11 mouse cellular contexts compared by ENCODE assay signal in genomic region chr16:30797973-30798471, GRCm38 (mm10).
DNase-seq lines count a peak whose midpoint lies in the region; ATAC-seq and TF ChIP-seq lines count a peak whose summit lies in the region.
"Had no signal": no experiment of that assay in that cellular context is flagged by ENCODE, and none has a peak within 500 bp of the region (broad histone marks: within the 10 kb centered on the region; RNA-seq: fewer than 3 reads in every experiment).

No protein-coding gene starts in this region.

- H3K36me3 ChIP-seq in forebrain, postnatal 0 days (ENCODE audit: insufficient read depth): no peaks in the 10 kb centered on the region
- H3K36me3 ChIP-seq in forebrain, embryonic 11.5 days (ENCODE audit: control insufficient read depth, insufficient read depth, low read length): no peaks in the 10 kb centered on the region
- H3K36me3 ChIP-seq in lung, embryonic 16.5 days (ENCODE audit: control insufficient read depth, insufficient read depth, low read length): no peaks in the 10 kb centered on the region
- no peaks in the 10 kb centered on the region for H3K36me3 ChIP-seq in embryonic facial prominence, embryonic 14.5 days (ENCODE audit: control insufficient read depth, insufficient read depth, low read length)
- H3K36me3 ChIP-seq: embryonic facial prominence, embryonic 13.5 days had no signal

- H3K4me2 ChIP-seq in forebrain, postnatal 0 days (ENCODE audit: low read depth): no peak overlapping the region
- H3K4me2 ChIP-seq in forebrain, embryonic 11.5 days (ENCODE audit: low read depth, low read length, severe bottlenecking): no peak overlapping the region
- no peak overlapping the region for H3K4me2 ChIP-seq in lung, embryonic 16.5 days (ENCODE audit: low read depth, low read length)
- no peak overlapping the region for H3K4me2 ChIP-seq in embryonic facial prominence, embryonic 14.5 days (ENCODE audit: low read depth, low read length)
- H3K4me2 ChIP-seq: embryonic facial prominence, embryonic 13.5 days had no signal

- no peaks in the 10 kb centered on the region for H3K27me3 ChIP-seq in forebrain, postnatal 0 days (ENCODE audit: insufficient read depth, low read length)
- H3K27me3 ChIP-seq in forebrain, embryonic 11.5 days (ENCODE audit: control insufficient read depth, insufficient read depth, low read length): no peaks in the 10 kb centered on the region
- no peaks in the 10 kb centered on the region for H3K27me3 ChIP-seq in lung, embryonic 16.5 days (ENCODE audit: control insufficient read depth, insufficient read depth, low read depth, low read length)
- H3K27me3 ChIP-seq in embryonic facial prominence, embryonic 14.5 days (replicated peaks; ENCODE audit: control insufficient read depth, insufficient read depth, low read length): no peaks in the 10 kb centered on the region
- H3K27me3 ChIP-seq: embryonic facial prominence, embryonic 13.5 days had no signal

- 51% methylated on average over 7 of the region's 7 CpGs for WGBS in forebrain, postnatal 0 days
- 90% methylated on average over 7 of the region's 7 CpGs for WGBS in forebrain, embryonic 11.5 days
- 40% methylated on average over 7 of the region's 7 CpGs for WGBS in lung, embryonic 16.5 days
- WGBS in lung, adult 2 months: 55% methylated on average over 7 of the region's 7 CpGs
- 70% methylated on average over 7 of the region's 7 CpGs for WGBS in embryonic facial prominence, embryonic 14.5 days

- DNase-seq in forebrain, postnatal 0 days: peak; percentile 52
- no peak for DNase-seq in forebrain, embryonic 11.5 days (ENCODE audit: low spot score)
- DNase-seq in lung, adult 2 months: no peak
- DNase-seq in embryonic facial prominence, embryonic 14.5 days (ENCODE audit: low spot score): peak; percentile 32
- DNase-seq in lung, postnatal 10 days: peak; percentile 44
- DNase-seq in thymus, postnatal 14 days: no peak
- DNase-seq: midbrain, embryonic 14.5 days; thymus, adult 2 months had no signal

- no peaks in the 10 kb centered on the region for H3K9me3 ChIP-seq in forebrain, postnatal 0 days (ENCODE audit: low read length)
- H3K9me3 ChIP-seq in forebrain, embryonic 11.5 days (ENCODE audit: control insufficient read depth, low read length): no peaks in the 10 kb centered on the region
- H3K9me3 ChIP-seq in lung, embryonic 16.5 days (ENCODE audit: control insufficient read depth, low read length): 0 out of 2 replicates have a peak, but pooled peaks cover 3% of the 10 kb centered on the region
- H3K9me3 ChIP-seq in embryonic facial prominence, embryonic 14.5 days (ENCODE audit: control insufficient read depth, low read length): 0 out of 2 replicates have a peak, but pooled peaks cover 4% of the 10 kb centered on the region
- H3K9me3 ChIP-seq: embryonic facial prominence, embryonic 13.5 days had no signal

- no peak overlapping the region for H3K27ac ChIP-seq in forebrain, postnatal 0 days (ENCODE audit: low read depth, low read length)
- no peak overlapping the region for H3K27ac ChIP-seq in forebrain, embryonic 11.5 days (ENCODE audit: low read depth, low read length)
- no peak overlapping the region for H3K27ac ChIP-seq in lung, embryonic 16.5 days (ENCODE audit: low read length)
- H3K27ac ChIP-seq in embryonic facial prominence, embryonic 14.5 days (replicated peaks; ENCODE audit: low read depth, low read length): no peak overlapping the region
- H3K27ac ChIP-seq: embryonic facial prominence, embryonic 13.5 days had no signal

- no peak overlapping the region for H3K4me3 ChIP-seq in forebrain, postnatal 0 days (ENCODE audit: low read depth, low read length)
- no peak overlapping the region for H3K4me3 ChIP-seq in forebrain, embryonic 11.5 days (ENCODE audit: low read depth, low read length)
- H3K4me3 ChIP-seq in lung, embryonic 16.5 days (ENCODE audit: low read length): no peak overlapping the region
- H3K4me3 ChIP-seq in lung, adult 2 months (replicated peaks; ENCODE audit: extremely low read depth, low read depth, low read length): no peak overlapping the region
- H3K4me3 ChIP-seq in embryonic facial prominence, embryonic 14.5 days (ENCODE audit: low read depth, low read length): no peak overlapping the region
- H3K4me3 ChIP-seq: embryonic facial prominence, embryonic 13.5 days had no signal

- H3K9ac ChIP-seq in forebrain, postnatal 0 days: no peak overlapping the region
- no peak overlapping the region for H3K9ac ChIP-seq in forebrain, embryonic 11.5 days (ENCODE audit: low read length)
- H3K9ac ChIP-seq in lung, embryonic 16.5 days (ENCODE audit: low read length): no peak overlapping the region
- H3K9ac ChIP-seq in embryonic facial prominence, embryonic 14.5 days (ENCODE audit: low read depth, low read length): no peak overlapping the region
- H3K9ac ChIP-seq: embryonic facial prominence, embryonic 13.5 days had no signal

- peak; percentile 45 for ATAC-seq in forebrain, postnatal 0 days
- ATAC-seq in forebrain, embryonic 11.5 days (replicated peaks; ENCODE audit: low FRiP score): no peak
- ATAC-seq in lung, embryonic 16.5 days (ENCODE audit: low read depth): peak; percentile 80
- ATAC-seq in embryonic facial prominence, embryonic 14.5 days (ENCODE audit: low read depth): no peak
- ATAC-seq in inflammation-experienced regulatory T-cells, adult 6 months: no peak

- H3K4me1 ChIP-seq in forebrain, postnatal 0 days (ENCODE audit: insufficient read depth): peaks cover 8% of the 10 kb centered on the region; the same call in 1 of the 2 replicates
- no peaks in the 10 kb centered on the region for H3K4me1 ChIP-seq in forebrain, embryonic 11.5 days (replicated peaks; ENCODE audit: control insufficient read depth, insufficient read depth, low read length)
- peaks cover 19% of the 10 kb centered on the region for H3K4me1 ChIP-seq in lung, embryonic 16.5 days (replicated peaks; ENCODE audit: control insufficient read depth, insufficient read depth, low read length)
- H3K4me1 ChIP-seq in lung, adult 2 months (ENCODE audit: control insufficient read depth, insufficient read depth, low read length): peaks cover 8% of the 10 kb centered on the region; the same call in 1 of the 2 replicates
- no peaks in the 10 kb centered on the region for H3K4me1 ChIP-seq in embryonic facial prominence, embryonic 14.5 days (ENCODE audit: control insufficient read depth, insufficient read depth, low read length)

- no peak for TF ChIP-seq POLR2A in lung, adult 2 months (IDR thresholded peaks at IDR 0.05; ENCODE audit: borderline replicate concordance, extremely low read depth, low read depth, low read length)

- no peak for TF ChIP-seq CTCF in forebrain, postnatal 0 days (IDR thresholded peaks at IDR 0.05; ENCODE audit: low read depth)
- TF ChIP-seq CTCF in lung, adult 2 months (IDR thresholded peaks at IDR 0.05; ENCODE audit: insufficient read depth, low read length): no peak

Comparison
In these comparisons a context has a peak if more than half of its experiments do, and no peak if none do; other contexts are left out.
1. ATAC-seq: peak in forebrain, postnatal 0 days (single experiment) and lung, embryonic 16.5 days (single experiment); none in forebrain, embryonic 11.5 days (single experiment), embryonic facial prominence, embryonic 14.5 days (single experiment) and inflammation-experienced regulatory T-cells, adult 6 months (single experiment).
2. DNase-seq: peak in forebrain, postnatal 0 days (single experiment), embryonic facial prominence, embryonic 14.5 days (single experiment) and lung, postnatal 10 days (single experiment); none in forebrain, embryonic 11.5 days (single experiment), lung, adult 2 months (single experiment) and thymus, postnatal 14 days (single experiment).